Mouse (Mus musculus) cerebellum, postnatal 14 days (tissue): ENCODE measurements around the gene Trpv2.
"Not testable (repeated sequence)": the region's sequence is repeated elsewhere in the genome, so short reads cannot be mapped to it uniquely, and the experiment has no call there.

Experiments used
- DNase-seq, 2 experiments: peaks; one replicate each; pipeline ENCODE4 v3.0.0; 2021; ENCODE audit warnings: mixed read lengths in 2 of 2

Trpv2 gene

DNA sequence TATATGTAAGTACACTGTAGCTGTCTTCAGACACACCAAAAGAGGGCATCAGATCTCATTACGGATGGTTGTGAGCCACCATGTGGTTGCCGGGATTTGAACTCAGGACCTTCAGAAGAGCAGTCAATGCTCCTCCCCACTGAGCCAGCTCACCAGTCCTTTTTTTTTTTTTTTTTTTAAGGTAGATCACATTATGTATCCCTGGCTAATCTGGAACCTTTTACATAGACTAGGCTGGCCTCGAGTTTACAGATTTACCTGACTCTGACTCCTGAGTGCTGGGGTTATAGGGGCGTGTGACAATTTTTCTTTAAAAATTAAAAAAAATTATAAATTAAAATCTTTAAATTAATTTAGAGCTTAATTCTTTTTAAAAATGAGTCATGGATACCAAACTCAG lies 75.5 kb downstream of the Trpv2 start:
- not testable (repeated sequence) for DNase-seq
